Mouse (Mus musculus): ENCODE data around the gene Atrip.
A peak's percentile ranks its signal among the peaks of the same experiment; 100 is the strongest.

The Atrip gene

GRCm38 (mm10) chr9:109097831-109098230 lies 23.9 kb upstream of the Atrip start:
- DNase-seq (ENCODE audit: low spot score in 2 of 2), result peak; percentile 73

GRCm38 (mm10) chr9:109097291-109097690 lies 23.4 kb upstream of the Atrip start:
- no peak for DNase-seq (ENCODE audit: low spot score in 2 of 2)

- DNase-seq (ENCODE audit: low spot score in 2 of 2), result no peak
Observed at GRCm38 (mm10) chr9:109096856-109097255, 22.9 kb upstream of the Atrip start.

GRCm38 (mm10) chr9:109096251-109096661 lies 22.3 kb upstream of the Atrip start:
- DNase-seq (ENCODE audit: low spot score in 2 of 2), result no peak

- peak in 1 of 2 experiments; percentile 80 for DNase-seq (ENCODE audit: low spot score in 2 of 2)
Observed at GRCm38 (mm10) chr9:109095137-109095982, 21.4 kb upstream of the Atrip start, which contains the start of gene Plxnb1. TSS of gene Plxnb1 (plus strand) at chr9:109095389.

- DNase-seq (ENCODE audit: low spot score in 2 of 2), result no peak
Observed at GRCm38 (mm10) chr9:109094553-109095136, 20.7 kb upstream of the Atrip start.

GRCm38 (mm10) chr9:109093786-109094552 lies 20.0 kb upstream of the Atrip start:
- no peak for DNase-seq (ENCODE audit: low spot score in 2 of 2)

- no peak for DNase-seq (ENCODE audit: low spot score in 2 of 2)
Observed at GRCm38 (mm10) chr9:109092799-109093198, 18.9 kb upstream of the Atrip start.

- DNase-seq (ENCODE audit: low spot score in 2 of 2), result no peak
Observed at GRCm38 (mm10) chr9:109091802-109092201, 17.9 kb upstream of the Atrip start.

- no peak for DNase-seq (ENCODE audit: low spot score in 2 of 2)
Observed at GRCm38 (mm10) chr9:109090446-109090845, 16.5 kb upstream of the Atrip start.

- no peak for DNase-seq (ENCODE audit: low spot score in 2 of 2)
Observed at GRCm38 (mm10) chr9:109087987-109088386, 14.1 kb upstream of the Atrip start.

GRCm38 (mm10) chr9:109084922-109085321 lies 11.0 kb upstream of the Atrip start:
- DNase-seq (ENCODE audit: low spot score in 2 of 2), result no peak

GRCm38 (mm10) chr9:109082124-109082800 lies 8.3 kb upstream of the Atrip start, which contains the start of the genes Ccdc51 and Tma7:
TSS of gene Ccdc51 (plus strand) at chr9:109082493.
TSS of gene Tma7 (minus strand) at chr9:109082587.
- peak; percentile 86 to 89 for DNase-seq (ENCODE audit: low spot score in 2 of 2)

- DNase-seq (ENCODE audit: low spot score in 2 of 2), result no peak
Observed at GRCm38 (mm10) chr9:109081749-109082123, 7.8 kb upstream of the Atrip start.

- no peak for DNase-seq (ENCODE audit: low spot score in 2 of 2)
Observed at GRCm38 (mm10) chr9:109080516-109080915, 6.6 kb upstream of the Atrip start.

GRCm38 (mm10) chr9:109068095-109068735 lies 5.7 kb downstream of the Atrip start:
- no peak for DNase-seq (ENCODE audit: low spot score in 2 of 2)

- no peak for DNase-seq (ENCODE audit: low spot score in 2 of 2)
Observed at GRCm38 (mm10) chr9:109060898-109061295, 13.0 kb downstream of the Atrip start.

GRCm38 (mm10) chr9:109060184-109060897 lies 13.6 kb downstream of the Atrip start:
- DNase-seq (ENCODE audit: low spot score in 2 of 2), result no peak

GRCm38 (mm10) chr9:109059136-109059903 lies 14.6 kb downstream of the Atrip start, which contains the start of gene Trex1:
TSS of gene Trex1 (minus strand) at chr9:109059734.
- DNase-seq (ENCODE audit: low spot score in 2 of 2), result peak; percentile 77 to 85
